Mouse (Mus musculus): ENCODE measurements around the gene Gpn1.

DNA sequence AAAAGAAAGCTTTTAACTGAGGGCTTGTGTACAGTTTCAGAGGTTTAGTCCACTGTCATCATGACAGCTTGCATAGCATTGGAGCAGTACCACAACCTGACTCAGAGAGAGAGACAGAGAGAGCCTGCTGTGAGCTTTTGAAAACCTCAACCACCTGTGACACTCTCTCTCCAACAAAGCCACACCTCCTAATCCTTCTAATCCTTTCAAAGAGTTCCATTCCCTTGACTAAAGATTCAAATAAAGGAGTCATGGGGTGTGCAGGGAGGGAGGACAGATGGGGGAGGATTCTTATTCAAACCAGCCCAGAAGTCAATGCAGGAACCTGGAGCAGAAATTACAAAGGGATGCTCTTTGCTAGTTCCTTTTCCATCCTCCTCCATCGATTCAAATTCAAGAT is 2.5 kb upstream of the Gpn1 start:
- TF ChIP-seq POLR2A (IDR thresholded peaks at IDR 0.05; ENCODE audit: insufficient read length, low read depth) (no peak), TCF3 (IDR thresholded peaks at IDR 0.05; ENCODE audit: insufficient read length, low read depth) (no peak), POLR2AphosphoS2 (IDR thresholded peaks at IDR 0.05; ENCODE audit: insufficient read length, low read depth) (no peak), CEBPB (IDR thresholded peaks at IDR 0.05; ENCODE audit: insufficient read depth, poor library complexity, severe bottlenecking) (no peak), E2F4 (IDR thresholded peaks at IDR 0.05; ENCODE audit: insufficient read depth) (no peak), MAX (IDR thresholded peaks at IDR 0.05; ENCODE audit: low read depth) (no peak), TCF12 (IDR thresholded peaks at IDR 0.05; ENCODE audit: insufficient read depth, poor library complexity, severe bottlenecking) (no peak), MYOD1 (IDR thresholded peaks at IDR 0.05; ENCODE audit: control insufficient read depth in 1 of 3, insufficient read length in 2 of 3, low read depth in 2 of 3) (no peak)
